Mouse (Mus musculus): ENCODE data around the gene Tpbg.

GRCm38 (mm10) chr9:85844647-85844983 lies 2.4 kb downstream of the Tpbg start:
- TF ChIP-seq CTCF (IDR thresholded peaks at IDR 0.05; ENCODE audit: low read depth, low read length) = no peak
- no peak for TF ChIP-seq POLR2A (IDR thresholded peaks at IDR 0.05; ENCODE audit: borderline replicate concordance, low read depth, low read length)

All from bone marrow macrophage, adult 2 months (primary cell).